Mouse (Mus musculus): ENCODE measurements around the gene Coa7. TPM values are rescaled to one million over a fixed set of nuclear protein-coding genes. Genes with fewer than 3 reads are reported as not detected.

The Coa7 gene
- total RNA-seq, 1 experiment from 2014 or later, result 5.5 TPM

- ATAC-seq (ENCODE audit: extremely low read depth, insufficient number of reproducible peaks, low FRiP score, poor library complexity, severe bottlenecking), result no peak
Measured at GRCm38 (mm10) chr4:108370409-108370808, 42.5 kb downstream of the Coa7 start.

GRCm38 (mm10) chr4:108371421-108371820 is 43.5 kb downstream of the Coa7 start:
- 0 out of 2 replicates have a peak, but pooled peaks have one; percentile 13 for ATAC-seq (ENCODE audit: extremely low read depth, insufficient number of reproducible peaks, low FRiP score, poor library complexity, severe bottlenecking)

GRCm38 (mm10) chr4:108372166-108372565 is 44.2 kb downstream of the Coa7 start:
- no peak for ATAC-seq (ENCODE audit: extremely low read depth, insufficient number of reproducible peaks, low FRiP score, poor library complexity, severe bottlenecking)

GRCm38 (mm10) chr4:108379476-108379875 is 51.5 kb downstream of the Coa7 start:
- ATAC-seq (ENCODE audit: extremely low read depth, insufficient number of reproducible peaks, low FRiP score, poor library complexity, severe bottlenecking), result no peak

GRCm38 (mm10) chr4:108380146-108380545 is 52.2 kb downstream of the Coa7 start:
- no peak for ATAC-seq (ENCODE audit: extremely low read depth, insufficient number of reproducible peaks, low FRiP score, poor library complexity, severe bottlenecking)

GRCm38 (mm10) chr4:108383183-108383714 is 55.3 kb downstream of the Coa7 start, which contains the start of gene Shisal2a:
TSS of gene Shisal2a (minus strand) at chr4:108383349.
- ATAC-seq (ENCODE audit: extremely low read depth, insufficient number of reproducible peaks, low FRiP score, poor library complexity, severe bottlenecking), result 0 out of 2 replicates have a peak, but pooled peaks have one; percentile 9

GRCm38 (mm10) chr4:108386087-108386486 is 58.1 kb downstream of the Coa7 start:
- no peak for ATAC-seq (ENCODE audit: extremely low read depth, insufficient number of reproducible peaks, low FRiP score, poor library complexity, severe bottlenecking)

- ATAC-seq (ENCODE audit: extremely low read depth, insufficient number of reproducible peaks, low FRiP score, poor library complexity, severe bottlenecking), result no peak
Measured at GRCm38 (mm10) chr4:108387106-108387505, 59.2 kb downstream of the Coa7 start.

GRCm38 (mm10) chr4:108387681-108388253 is 59.8 kb downstream of the Coa7 start:
- ATAC-seq (ENCODE audit: extremely low read depth, insufficient number of reproducible peaks, low FRiP score, poor library complexity, severe bottlenecking), result no peak

GRCm38 (mm10) chr4:108388741-108389140 is 60.8 kb downstream of the Coa7 start:
- no peak for ATAC-seq (ENCODE audit: extremely low read depth, insufficient number of reproducible peaks, low FRiP score, poor library complexity, severe bottlenecking)

GRCm38 (mm10) chr4:108391124-108391523 is 63.2 kb downstream of the Coa7 start:
- no peak for ATAC-seq (ENCODE audit: extremely low read depth, insufficient number of reproducible peaks, low FRiP score, poor library complexity, severe bottlenecking)

Other genes with a start within 250 kb of the Coa7 start
- 0.35 TPM in 1 of 2 replicates, not detected in the other for gene Podn, start 231.7 kb upstream of the Coa7 start, total RNA-seq (2017)
- 133 and 172 TPM in 2 replicates for gene Scp2, start 183.1 kb upstream of the Coa7 start, total RNA-seq (2017)
- not detected in 2 replicates for gene Echdc2, start 162.7 kb upstream of the Coa7 start, total RNA-seq (2017)
- gene Zyg11a, start 110.1 kb upstream of the Coa7 start, total RNA-seq (2017), result not detected in 2 replicates
- 38.2 and 42.8 TPM in 2 replicates for gene Zyg11b, start 27.0 kb upstream of the Coa7 start, total RNA-seq (2017)
- not detected in 2 replicates for gene Shisal2a, start 55.2 kb downstream of the Coa7 start, total RNA-seq (2017)
- gene Gpx7, start 78.8 kb downstream of the Coa7 start, total RNA-seq (2017), result 0.61 and 0.70 TPM in 2 replicates
- 223 and 242 TPM in 2 replicates for gene Tut4, start 131.3 kb downstream of the Coa7 start, total RNA-seq (2017)